Mouse (Mus musculus) midbrain, postnatal 0 days (tissue): ENCODE measurements at regions not wholly inside any gene's neighbourhood (a gene's known extent, or its start where the extent isn't known, plus 50 kb on each side); places are given as distances from the start of the nearest gene placed in this dataset.
"Not testable (repeated sequence)": the region's sequence is repeated elsewhere in the genome, so short reads cannot be mapped to it uniquely, and the experiment has no call there.

ENCODE experiments used
- ATAC-seq: fragments of 200-750 bp; cut with Nextera tagmentation; 2 replicates; pipeline ENCODE4 v1.8.0; 2017; ENCODE audit warnings: moderate number of reproducible peaks, mild to moderate bottlenecking, moderate TSS enrichment, moderate library complexity; ENCODE audit not compliant: low FRiP score
- DNase-seq: peaks from one replicate; pipeline ENCODE4 v3.0.0-alpha.2; 2015; ENCODE audit warnings: low spot score
- H3K27ac ChIP-seq: fragments of 300-500 bp; sonication (generic); 2 replicates; pipeline ENCODE4 v1.5.1; 2014; ENCODE audit warnings: low read depth, mild to moderate bottlenecking, low read length, mixed read lengths
- H3K27me3 ChIP-seq: fragments of 300-500 bp; sonication (generic); 2 replicates; pipeline ENCODE4 v1.6.1; 2014; ENCODE audit warnings: low read length, control low read depth, mixed read lengths; ENCODE audit not compliant: insufficient read depth
- H3K36me3 ChIP-seq: fragments of 300-500 bp; sonication (generic); 2 replicates; pipeline ENCODE4 v1.6.1; 2014; ENCODE audit warnings: low read length, control low read depth, mixed read lengths; ENCODE audit not compliant: insufficient read depth
- H3K4me1 ChIP-seq: fragments of 300-500 bp; sonication (generic); 2 replicates; pipeline ENCODE4 v1.6.1; 2014; ENCODE audit warnings: mild to moderate bottlenecking, control low read depth, antibody characterized with exemption, low read length, mixed read lengths; ENCODE audit not compliant: insufficient read depth
- H3K4me2 ChIP-seq: fragments of 300-500 bp; sonication (generic); 2 replicates; pipeline ENCODE4 v1.6.1; 2014; ENCODE audit warnings: low read depth, mild to moderate bottlenecking, low read length, mixed read lengths; ENCODE audit not compliant: poor library complexity, severe bottlenecking
- H3K4me3 ChIP-seq: fragments of 300-500 bp; sonication (generic); 2 replicates; pipeline ENCODE4 v1.5.1; 2014; ENCODE audit warnings: low read depth, mild to moderate bottlenecking, low read length, moderate library complexity
- H3K9ac ChIP-seq: fragments of 300-500 bp; sonication (generic); replicated peaks from 2 replicates; pipeline ENCODE4 v1.6.1; 2014; ENCODE audit warnings: mild to moderate bottlenecking, low read length, moderate library complexity, mixed read lengths; ENCODE audit not compliant: poor library complexity, severe bottlenecking
- H3K9me3 ChIP-seq: fragments of 300-500 bp; sonication (generic); 2 replicates; pipeline ENCODE4 v1.6.1; 2016; ENCODE audit warnings: low read length, control low read depth
- CTCF ChIP-seq: IDR thresholded peaks from 2 replicates; pipeline ENCODE4 v1.5.1; 2016; ENCODE audit warnings: antibody characterized with exemption, mild to moderate bottlenecking
- WGBS: fragments of 180-500 bp; shearing (Covaris S2); extraction: QIAGEN DNeasy Blood & Tissue Kit; methylation state at CpG from one replicate; pipeline ENCODE4 v1.1.7; 2014; 5-methylcytosine and 5-hydroxymethylcytosine counted together

DNA sequence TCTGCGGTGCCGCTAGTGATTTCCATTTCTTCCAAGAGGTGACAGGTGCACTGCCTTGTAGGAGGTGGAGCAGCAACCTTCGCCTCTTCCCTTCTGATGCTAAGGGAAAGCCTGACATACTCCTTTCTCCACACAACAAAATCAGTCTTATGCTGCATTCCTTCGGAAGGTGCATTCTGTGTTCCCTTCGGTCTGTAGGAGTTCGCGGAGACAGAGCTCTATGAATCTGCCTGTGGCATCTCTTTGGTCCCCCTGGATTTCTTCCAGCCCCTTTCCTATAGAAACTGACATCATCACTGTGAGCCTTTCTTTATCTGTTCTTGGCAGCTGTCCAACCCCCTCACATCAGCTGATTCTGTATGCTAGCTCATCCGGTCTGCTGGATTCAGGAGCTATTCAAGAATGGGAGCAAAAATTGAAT is 112.7 kb downstream of the Akr1d1 start:
- TF ChIP-seq CTCF: no peak
- peak overlapping the region; percentile 50; the same call in 1 of the 2 replicates for H3K9ac ChIP-seq

DNA sequence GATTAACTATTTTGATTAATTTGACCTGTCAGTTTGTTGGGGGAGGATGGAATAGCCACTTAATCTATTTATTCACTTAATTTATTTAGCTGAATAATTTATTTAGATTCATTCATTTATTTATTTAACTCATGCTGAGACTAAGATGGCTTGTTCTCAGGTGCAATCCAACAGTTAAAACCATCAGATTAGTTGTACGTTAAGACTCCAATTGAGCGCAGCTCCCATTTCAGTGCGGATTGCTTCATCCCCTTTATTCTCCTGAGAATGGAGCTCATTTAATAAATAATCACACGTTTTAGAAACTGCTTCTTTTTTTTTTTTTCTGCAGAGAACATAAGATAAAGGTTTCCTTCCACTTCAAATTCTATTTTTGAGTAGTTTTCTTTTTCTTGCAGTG is 113.2 kb downstream of the Akr1d1 start:
- Histone ChIP-seq H3K4me1 (peaks cover 9% of the 10 kb centered on the region), H3K36me3 (no peaks in the 10 kb centered on the region), H3K4me2 (peak overlapping the region; percentile 42; the same call in 1 of the 2 replicates), H3K9ac (0 out of 2 replicates have a peak overlapping the region, but pooled peaks have one; percentile 50), H3K9me3 (no peaks in the 10 kb centered on the region), H3K27me3 (no peaks in the 10 kb centered on the region), H3K4me3 (no peak overlapping the region), H3K27ac (peak overlapping the region; percentile 81)
- DNase-seq (peak; percentile 35), ATAC-seq (no peak)
- no peak for TF ChIP-seq CTCF
- 7% methylated on average over 4 of the region's 4 CpGs for WGBS

More for the DNA sequence above, 112.7 kb downstream of the Akr1d1 start:
- ATAC-seq (peak; percentile 88), DNase-seq (peak; percentile 94)
- H3K36me3 ChIP-seq: no peaks in the 10 kb centered on the region
- H3K27me3 ChIP-seq: no peaks in the 10 kb centered on the region
- H3K4me1 ChIP-seq: peaks cover 9% of the 10 kb centered on the region
- peak overlapping the region; percentile 26 for H3K4me3 ChIP-seq
- H3K4me2 ChIP-seq: peak overlapping the region; percentile 42
- 6% methylated on average over 8 of the region's 8 CpGs for WGBS
- H3K9me3 ChIP-seq: no peaks in the 10 kb centered on the region
- H3K27ac ChIP-seq: peak overlapping the region; percentile 81

DNA sequence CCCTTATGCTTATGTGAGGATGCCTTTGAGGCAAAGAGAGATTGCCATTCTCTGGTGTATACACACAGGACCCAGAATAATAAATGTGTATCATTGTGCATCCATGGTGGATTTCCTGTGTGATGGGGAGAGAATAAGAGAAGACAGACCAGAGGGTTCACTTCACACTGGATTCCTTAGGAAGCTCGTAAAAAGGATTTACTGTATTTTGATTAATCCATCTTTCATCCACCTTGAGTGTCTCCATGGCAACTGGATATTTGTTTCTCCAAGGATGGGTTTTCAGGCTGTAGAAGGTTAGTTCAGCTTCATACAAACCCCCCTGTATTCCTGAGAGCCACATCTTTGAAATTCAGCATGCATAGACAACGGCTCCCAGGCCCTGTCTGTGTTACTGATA is 113.7 kb downstream of the Akr1d1 start:
- H3K4me1 ChIP-seq: peaks cover 9% of the 10 kb centered on the region

GRCm38 (mm10) chr6:37645551-37645950 is 115.6 kb downstream of the Akr1d1 start:
- Histone ChIP-seq H3K9ac (no peak overlapping the region), H3K4me2 (no peak overlapping the region), H3K4me1 (peaks cover 9% of the 10 kb centered on the region), H3K27ac (no peak overlapping the region), H3K9me3 (no peaks in the 10 kb centered on the region), H3K36me3 (no peaks in the 10 kb centered on the region), H3K4me3 (no peak overlapping the region), H3K27me3 (no peaks in the 10 kb centered on the region)
- no peak for ATAC-seq
- no peak for TF ChIP-seq CTCF
- WGBS: 46% methylated on average over 14 of the region's 14 CpGs
- DNase-seq: peak; percentile 33

More for the DNA sequence above, 113.7 kb downstream of the Akr1d1 start:
- peak overlapping the region; percentile 72 for H3K27ac ChIP-seq
- H3K4me3 ChIP-seq: no peak overlapping the region
- H3K27me3 ChIP-seq: no peaks in the 10 kb centered on the region
- H3K9me3 ChIP-seq: no peaks in the 10 kb centered on the region
- no peaks in the 10 kb centered on the region for H3K36me3 ChIP-seq
- WGBS: 12% methylated on average over 2 of the region's 2 CpGs
- no peak overlapping the region for H3K4me2 ChIP-seq
- DNase-seq (peak; percentile 52), ATAC-seq (peak; percentile 74)
- no peak for TF ChIP-seq CTCF
- 0 out of 2 replicates have a peak overlapping the region, but pooled peaks have one; percentile 36 for H3K9ac ChIP-seq

DNA sequence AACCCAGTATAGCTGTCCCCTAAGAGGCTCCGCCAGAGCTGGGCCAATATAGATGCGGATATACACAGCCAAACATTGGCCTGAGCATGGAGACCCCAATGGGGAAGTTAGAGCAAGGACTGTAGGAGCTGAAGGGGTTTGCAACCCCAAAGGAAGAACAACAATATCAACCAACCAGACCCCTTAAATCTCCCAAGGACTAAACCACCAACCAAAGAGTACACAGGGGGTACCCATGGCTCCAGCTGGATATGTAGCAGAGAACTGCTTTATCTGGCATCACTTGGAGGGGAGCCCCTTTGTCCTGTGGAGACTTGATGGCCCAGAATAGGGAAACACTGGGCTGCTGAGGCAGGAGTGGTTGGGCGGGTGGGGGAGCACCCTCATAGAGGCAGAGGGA is 127.3 kb downstream of the Akr1d1 start:
- H3K27me3 ChIP-seq, H3K27ac ChIP-seq, H3K4me3 ChIP-seq, ATAC-seq, H3K4me1 ChIP-seq, H3K4me2 ChIP-seq, DNase-seq, H3K9ac ChIP-seq, H3K36me3 ChIP-seq, H3K9me3 ChIP-seq: not testable (repeated sequence)
- WGBS: 96% methylated on average over 3 of the region's 3 CpGs

GRCm38 (mm10) chr6:37658021-37658650 is 128.2 kb downstream of the Akr1d1 start:
- WGBS: 20% methylated on average over 6 of the region's 6 CpGs
- no peaks in the 10 kb centered on the region for H3K4me1 ChIP-seq
- H3K27ac ChIP-seq: no peak overlapping the region
- no peak overlapping the region for H3K4me3 ChIP-seq
- no peak overlapping the region for H3K4me2 ChIP-seq
- ATAC-seq: no peak
- no peak for DNase-seq
- no peaks in the 10 kb centered on the region for H3K27me3 ChIP-seq
- H3K36me3 ChIP-seq: no peaks in the 10 kb centered on the region
- no peak for TF ChIP-seq CTCF
- no peak overlapping the region for H3K9ac ChIP-seq
- no peaks in the 10 kb centered on the region for H3K9me3 ChIP-seq
